Mouse (Mus musculus): Measurements from ENCODE around the gene Npc1l1.

GRCm38 (mm10) chr11:6230012-6230411, at the start of gene Npc1l1:
- TF ChIP-seq CTCF (IDR thresholded peaks at IDR 0.05; ENCODE audit: borderline replicate concordance, control insufficient read depth, extremely low read depth, insufficient read depth, low read length, poor library complexity): no peak
- no peak for TF ChIP-seq POLR2A (IDR thresholded peaks at IDR 0.05; ENCODE audit: control insufficient read depth, extremely low read depth, insufficient read depth, low read length, poor library complexity)

All from thymus, adult 2 months (tissue).